Mouse (Mus musculus): ENCODE data around the gene Acot5. TPM values are rescaled to one million over a fixed set of nuclear protein-coding genes. Genes with fewer than 3 reads are reported as not detected.
"Not testable (repeated sequence)": the region's sequence is repeated elsewhere in the genome, so short reads cannot be mapped to it uniquely, and the experiment has no call there.

Gene Acot5
- under 1 TPM in 2 of 4 experiments, not detected in 2; 0.22 TPM for total RNA-seq (2022)

DNA sequence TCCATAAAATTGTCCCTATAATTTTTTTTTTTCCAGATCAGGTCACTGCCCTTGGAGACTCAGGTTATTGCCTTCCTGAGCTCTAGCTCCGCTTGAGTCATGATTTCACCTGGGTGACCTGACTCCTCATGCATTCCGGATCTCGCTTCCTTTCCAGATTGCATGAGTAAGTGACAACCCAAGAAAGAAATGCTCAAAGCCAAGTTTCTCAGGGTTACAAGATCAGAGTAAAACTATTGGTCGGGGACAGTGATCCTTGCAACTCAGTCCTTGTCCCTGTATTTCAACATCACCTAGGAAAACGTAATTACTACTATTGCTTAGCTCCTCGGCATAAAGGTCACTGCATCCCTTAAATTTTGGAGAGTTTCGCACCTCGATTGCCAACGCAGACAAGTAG lies at the start of gene Acot5:
Acot5 (plus strand) TSS at position 340 of the 400 bp plus-strand sequence.
- no peak for DNase-seq (ENCODE audit: low spot score in 2 of 2)

GRCm38 (mm10) chr12:84020528-84020927 lies 48.6 kb upstream of the Acot5 start:
- peak; percentile 43 to 50 for DNase-seq (ENCODE audit: low spot score in 2 of 2)

GRCm38 (mm10) chr12:84022266-84022665 lies 46.9 kb upstream of the Acot5 start:
- not testable (repeated sequence) for DNase-seq (ENCODE audit: low spot score in 2 of 2)

- DNase-seq (ENCODE audit: low spot score in 2 of 2): no peak
Measured at GRCm38 (mm10) chr12:84023052-84023745, 45.9 kb upstream of the Acot5 start.

- no peak for DNase-seq (ENCODE audit: low spot score in 2 of 2)
Measured at GRCm38 (mm10) chr12:84025888-84026287, 43.2 kb upstream of the Acot5 start.

DNA sequence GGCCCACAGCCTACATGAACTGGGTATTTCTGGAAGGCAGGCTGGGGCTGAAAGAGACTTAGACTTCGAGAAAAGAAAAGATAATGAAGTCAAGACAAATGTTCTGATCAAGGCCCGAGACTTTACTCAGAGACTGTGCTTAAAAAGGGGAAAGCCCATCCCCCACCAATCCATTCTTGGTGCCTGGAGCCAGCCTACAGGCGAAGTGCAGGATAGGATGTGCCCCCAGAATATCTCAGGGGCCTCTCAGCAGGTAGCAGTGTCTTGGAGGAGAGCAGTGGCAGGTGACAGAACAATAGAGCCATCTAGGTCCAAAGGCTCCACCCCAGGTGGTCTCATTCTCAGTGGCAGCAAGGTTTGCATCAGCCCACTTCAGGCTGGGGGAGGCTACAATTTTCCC lies 40.8 kb upstream of the Acot5 start:
- DNase-seq (ENCODE audit: low spot score in 2 of 2): not testable (repeated sequence)

- DNase-seq (ENCODE audit: low spot score in 2 of 2): not testable (repeated sequence)
Measured at GRCm38 (mm10) chr12:84029043-84029442, 40.1 kb upstream of the Acot5 start.

DNA sequence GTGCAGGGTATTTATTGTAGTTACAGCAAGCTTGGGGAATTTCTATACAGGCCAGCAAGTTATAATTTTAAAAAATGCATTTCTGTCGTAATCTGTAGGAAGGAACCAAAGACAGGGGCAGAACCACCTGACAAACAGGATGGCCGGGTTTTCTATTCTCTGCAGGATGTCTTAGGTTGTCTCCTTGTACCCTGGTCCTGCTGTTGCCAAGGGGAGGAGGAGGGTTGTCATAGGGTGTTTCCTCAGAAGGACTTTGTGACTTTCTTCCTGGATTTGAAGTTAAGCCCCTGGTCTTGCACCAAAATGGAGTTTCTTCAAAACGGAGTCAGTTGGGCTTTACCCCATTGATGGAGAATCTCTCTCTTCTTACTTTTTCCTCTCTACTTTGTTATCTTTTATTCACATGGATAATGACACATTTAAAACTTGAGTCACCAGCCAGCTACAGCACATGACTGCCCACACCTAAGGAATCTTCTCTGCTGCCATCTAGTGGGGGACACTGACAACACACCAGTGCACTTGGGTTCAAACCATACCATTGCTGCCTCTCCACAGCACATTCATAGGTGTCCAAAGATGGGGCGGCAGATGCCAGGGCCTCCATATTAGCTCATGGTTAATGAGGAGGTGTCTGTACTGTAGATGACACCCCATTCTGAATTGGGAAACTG lies 38.3 kb upstream of the Acot5 start:
- DNase-seq (ENCODE audit: low spot score in 2 of 2): peak; percentile 50 to 63

DNA sequence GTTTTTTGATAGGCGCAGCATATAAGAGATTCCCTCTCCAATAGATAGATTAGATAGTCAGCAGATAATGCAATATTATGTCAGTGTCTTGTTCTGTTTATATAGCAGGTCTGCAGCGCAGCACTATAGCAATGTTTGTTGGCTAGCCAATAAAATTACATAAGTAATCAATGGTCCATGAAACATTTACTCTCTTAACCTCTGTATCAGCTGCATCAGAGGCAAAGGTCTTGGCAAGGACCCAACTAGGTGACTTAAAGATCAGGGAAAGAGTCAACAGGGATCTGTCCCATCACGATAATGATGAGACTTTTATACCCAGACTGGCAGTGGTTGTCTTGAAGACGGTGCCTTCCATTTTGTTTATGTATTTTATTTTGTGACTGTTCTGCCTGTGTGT lies 36.3 kb upstream of the Acot5 start:
- no peak for DNase-seq (ENCODE audit: low spot score in 2 of 2)

- DNase-seq (ENCODE audit: low spot score in 2 of 2): not testable (repeated sequence)
Measured at GRCm38 (mm10) chr12:84033302-84033701, 35.8 kb upstream of the Acot5 start.

DNA sequence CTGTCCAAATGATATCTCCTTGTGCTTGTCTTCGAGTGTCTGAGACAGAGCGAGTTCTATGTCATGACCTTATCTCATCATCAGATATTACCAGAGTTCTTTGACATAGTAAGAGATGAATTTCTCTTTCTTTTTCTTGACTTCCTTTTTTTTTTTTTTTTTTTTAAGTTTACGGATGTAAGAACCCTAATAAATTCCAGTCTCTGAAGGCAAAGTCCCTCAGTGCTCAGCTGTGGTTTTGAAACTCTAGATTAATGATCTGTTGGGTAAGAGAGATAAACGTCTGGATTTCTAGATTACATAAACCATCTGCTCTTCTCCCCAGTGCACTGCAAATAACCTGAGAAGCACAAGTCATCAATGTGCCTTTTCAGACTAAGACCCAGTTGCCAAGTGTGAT lies 35.0 kb upstream of the Acot5 start:
- DNase-seq (ENCODE audit: low spot score in 2 of 2): no peak

DNA sequence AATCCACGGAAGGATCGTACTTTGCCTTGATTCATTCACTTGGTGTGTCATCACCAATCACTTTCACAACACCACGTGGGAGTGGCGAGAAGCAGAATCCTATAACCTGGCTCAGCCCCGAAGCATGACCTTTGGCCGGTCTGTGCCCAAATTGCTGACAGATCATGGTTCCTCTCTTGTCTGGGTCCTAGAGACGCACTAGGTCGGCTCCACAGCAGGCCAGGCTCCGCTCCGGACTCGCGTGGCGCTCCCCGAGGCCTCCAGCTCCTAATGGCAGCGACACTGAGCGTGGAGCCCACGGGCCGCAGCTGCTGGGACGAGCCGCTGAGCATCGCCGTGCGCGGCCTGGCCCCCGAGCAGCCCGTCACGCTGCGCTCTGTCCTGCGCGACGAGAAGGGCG lies 30.9 kb upstream of the Acot5 start, which contains the start of gene Acot4:
Acot4 (plus strand) TSS at position 139 of the 400 bp plus-strand sequence.
- DNase-seq (ENCODE audit: low spot score in 2 of 2): not testable (repeated sequence)

GRCm38 (mm10) chr12:84038691-84039111 lies 30.4 kb upstream of the Acot5 start, which contains the start of gene Gm49366:
TSS of gene Gm49366 (plus strand) at chr12:84038935.
- DNase-seq (ENCODE audit: low spot score in 2 of 2): peak in 1 of 2 experiments; percentile 3

DNA sequence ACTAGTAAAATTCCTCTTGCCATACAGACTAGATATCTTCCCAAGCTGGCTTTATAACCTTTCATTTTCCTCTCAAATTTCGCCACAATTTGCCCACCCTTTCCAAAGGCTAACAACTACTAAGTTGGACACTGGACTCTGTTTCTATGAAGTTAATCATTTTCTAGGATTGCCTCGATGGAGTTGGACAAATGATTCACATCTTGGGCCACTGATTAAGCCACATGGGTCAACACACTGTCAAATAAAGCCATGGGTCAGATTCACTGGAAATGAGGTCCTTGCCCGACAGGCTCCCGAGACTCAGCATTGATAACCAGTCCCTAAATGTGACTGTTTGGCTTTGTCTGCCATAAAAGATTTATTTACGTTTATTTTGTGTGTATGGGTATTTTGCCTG lies 26.9 kb upstream of the Acot5 start:
- DNase-seq (ENCODE audit: low spot score in 2 of 2): no peak

DNA sequence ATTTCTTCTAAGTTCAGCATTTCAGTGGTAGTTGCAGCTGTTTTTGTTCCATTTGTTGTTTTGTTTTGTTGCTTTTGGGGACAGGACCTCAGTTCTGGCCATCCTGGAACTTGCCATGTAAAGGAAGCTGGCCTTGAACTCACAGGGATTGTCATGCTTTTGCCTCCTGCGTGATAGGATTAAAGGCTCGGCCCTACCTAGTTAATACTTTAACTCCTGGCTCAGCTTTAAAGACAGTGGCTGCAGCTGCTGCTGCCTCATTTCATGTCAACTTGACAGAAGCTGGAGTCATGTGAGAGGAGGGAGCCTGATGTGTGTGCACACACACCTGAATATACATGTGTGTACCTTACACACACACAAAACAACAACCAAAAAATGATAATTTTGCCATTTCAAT lies 25.1 kb upstream of the Acot5 start:
- DNase-seq (ENCODE audit: low spot score in 2 of 2): no peak

DNA sequence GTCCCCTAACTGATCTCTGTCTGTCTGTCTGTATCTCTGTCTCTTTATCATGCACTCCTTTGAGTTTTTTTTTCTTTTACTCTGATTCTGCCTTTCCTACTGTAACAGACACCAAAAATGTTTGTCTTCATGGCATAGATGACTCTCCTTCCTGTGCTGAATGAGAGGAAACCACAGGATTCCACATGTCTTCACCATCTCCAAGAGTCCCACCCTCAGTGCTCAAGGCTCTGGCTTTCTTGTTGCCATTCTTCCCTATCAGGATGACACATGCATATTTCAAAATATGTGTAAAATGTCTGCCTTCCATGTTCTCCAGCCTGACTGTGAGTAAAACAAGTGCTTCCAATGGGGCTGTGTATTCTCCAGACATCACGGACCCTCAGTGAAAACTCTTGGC lies 22.2 kb upstream of the Acot5 start:
- DNase-seq (ENCODE audit: low spot score in 2 of 2): no peak

DNA sequence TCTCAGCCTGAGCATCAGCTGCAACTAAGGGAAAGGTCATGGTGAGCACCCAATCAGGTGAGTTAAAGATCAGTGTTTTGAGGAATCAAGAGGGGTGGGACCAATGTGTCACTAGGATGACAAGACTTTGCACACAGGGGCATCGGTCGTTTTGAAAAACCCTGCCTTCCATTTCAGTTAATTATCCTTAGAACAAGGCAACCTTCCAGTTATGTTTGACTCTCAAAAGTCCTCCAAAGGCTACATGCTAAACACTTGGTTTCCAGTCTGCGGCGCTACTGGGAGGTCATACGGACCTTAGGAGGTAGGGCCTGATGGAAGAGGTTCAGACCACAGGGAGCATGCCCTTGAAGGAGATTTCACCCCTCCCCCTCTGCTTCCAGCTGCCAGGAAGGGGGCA lies 18.4 kb upstream of the Acot5 start:
- not testable (repeated sequence) for DNase-seq (ENCODE audit: low spot score in 2 of 2)

DNA sequence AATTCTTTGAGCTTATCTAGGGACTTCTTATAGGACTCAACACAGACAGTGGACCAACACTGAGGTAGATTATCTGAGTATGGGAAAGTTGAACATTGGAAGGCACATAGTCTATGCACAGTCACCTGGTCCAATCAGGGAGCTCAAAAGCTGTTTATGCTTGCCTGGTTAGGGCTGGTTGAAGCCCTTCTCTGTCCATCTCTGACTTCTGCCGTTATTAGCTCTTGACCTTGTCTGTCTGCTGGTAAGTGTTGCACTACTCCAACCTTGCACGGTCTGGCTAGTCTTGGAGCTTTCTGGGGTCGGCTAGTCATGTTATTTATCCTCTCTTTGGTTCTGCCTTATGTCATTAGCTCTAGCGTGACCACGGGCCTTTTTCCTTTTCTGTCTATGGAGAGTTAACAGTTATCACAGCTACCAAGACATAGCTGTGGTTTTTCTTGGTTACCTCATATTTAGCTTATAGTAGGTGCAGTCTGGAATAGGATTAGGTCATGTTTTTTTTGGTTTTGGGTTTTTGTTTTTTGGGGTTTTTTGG lies 17.1 kb upstream of the Acot5 start, which contains the start of gene Acot3:
Acot3 (plus strand) TSS at position 208 of the 538 bp plus-strand sequence.
- DNase-seq (ENCODE audit: low spot score in 2 of 2): no peak

DNA sequence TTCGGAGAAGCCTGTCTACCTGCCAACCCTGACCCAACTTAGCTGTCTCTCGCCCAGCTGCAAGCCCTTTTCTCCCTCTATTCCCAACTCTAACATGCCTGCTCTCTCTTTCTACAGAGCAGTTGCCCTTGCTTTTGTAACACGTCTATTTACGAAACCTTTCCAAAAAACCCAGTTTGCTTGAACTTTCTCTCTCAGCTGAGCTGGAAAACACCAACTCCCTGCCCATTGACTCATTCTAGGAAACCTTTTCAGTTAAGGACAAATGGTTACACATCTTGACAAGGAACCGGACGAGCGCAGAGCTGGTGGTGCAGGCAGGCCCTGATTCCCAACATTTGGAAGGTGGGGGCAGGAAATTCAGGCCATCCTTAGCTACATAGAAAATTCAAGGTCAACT lies 16.5 kb upstream of the Acot5 start:
- no peak for DNase-seq (ENCODE audit: low spot score in 2 of 2)

- no peak for DNase-seq (ENCODE audit: low spot score in 2 of 2)
Measured at GRCm38 (mm10) chr12:84053173-84053572, 16.0 kb upstream of the Acot5 start.

DNA sequence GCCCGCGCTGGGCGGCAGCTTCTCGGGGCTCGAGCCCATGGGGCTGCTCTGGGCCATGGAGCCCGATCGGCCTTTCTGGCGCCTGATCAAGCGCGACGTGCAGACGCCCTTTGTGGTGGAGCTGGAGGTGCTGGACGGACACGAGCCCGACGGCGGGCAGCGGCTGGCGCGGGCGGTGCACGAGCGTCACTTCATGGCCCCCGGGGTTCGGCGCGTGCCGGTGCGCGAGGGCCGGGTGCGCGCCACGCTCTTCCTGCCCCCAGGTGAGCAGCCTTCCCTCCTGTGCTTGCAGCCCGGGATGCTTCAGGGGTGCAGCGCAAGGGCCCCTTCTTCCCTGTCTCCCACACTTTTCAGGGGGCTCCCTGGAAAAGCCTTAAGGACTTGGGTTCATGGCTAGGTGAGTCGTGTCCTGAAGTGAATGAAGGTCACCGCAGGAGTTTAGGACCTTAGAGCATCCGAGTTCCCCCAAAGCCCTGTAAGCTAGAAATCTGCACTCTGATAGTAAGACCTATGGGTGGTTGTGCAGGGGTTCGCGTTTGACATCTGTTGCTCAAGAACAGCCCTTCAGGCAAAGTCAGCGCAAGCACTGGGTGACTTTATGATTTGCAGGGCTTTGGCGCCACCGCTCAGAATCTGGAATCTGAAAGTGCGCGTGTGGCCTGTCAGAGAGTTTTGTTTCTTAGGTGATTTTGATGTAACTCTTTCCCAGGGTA lies 15.3 kb upstream of the Acot5 start:
- DNase-seq (ENCODE audit: low spot score in 2 of 2): no peak

DNA sequence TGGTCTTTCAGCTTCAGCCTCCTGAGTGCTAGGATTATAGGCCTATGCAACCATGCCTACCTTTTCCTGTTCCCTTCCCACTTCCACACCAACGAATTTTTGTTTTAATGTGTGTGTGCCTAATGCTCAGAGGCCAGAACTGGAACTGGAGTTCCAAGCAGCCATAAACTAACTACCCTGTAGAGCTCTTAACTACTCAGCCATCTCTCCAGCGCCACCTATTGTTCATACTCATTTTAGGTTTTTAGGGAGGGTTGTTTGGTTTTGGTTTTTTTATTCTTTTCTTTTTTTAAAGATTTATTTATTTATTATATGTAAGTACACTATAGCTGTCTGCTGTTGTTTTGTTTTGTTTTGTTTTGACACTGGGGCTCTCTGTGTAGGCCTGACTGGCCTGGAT lies 8.2 kb upstream of the Acot5 start:
- no peak for DNase-seq (ENCODE audit: low spot score in 2 of 2)

All from gastrocnemius, adult 8-10 months (tissue).